Mouse (Mus musculus): Measurements from ENCODE around the gene Itga9.

DNA sequence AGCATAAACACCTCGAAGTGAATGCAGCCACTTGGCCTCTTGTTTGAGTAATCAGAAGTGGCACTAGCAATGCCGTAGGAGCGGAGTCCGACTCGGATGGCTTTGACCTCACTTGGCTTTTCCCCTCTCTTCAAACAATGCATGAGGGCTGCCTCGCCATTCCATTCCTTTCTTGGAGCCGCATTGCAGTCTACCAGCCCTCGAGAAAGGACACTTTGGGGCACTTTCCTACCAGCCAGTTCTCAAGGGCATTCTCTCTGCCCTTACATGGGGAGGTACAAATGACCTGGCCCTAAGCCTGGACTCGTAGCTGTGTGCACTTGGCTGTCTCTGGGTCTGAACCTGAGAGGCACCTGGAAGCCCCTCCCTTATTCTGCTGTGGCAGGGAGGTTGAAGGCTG is 134.8 kb downstream of the Itga9 start:
- no peak for TF ChIP-seq CTCF (IDR thresholded peaks at IDR 0.05; ENCODE audit: low read depth)
- no peak; the same call in 1 of the 2 replicates for TF ChIP-seq EP300 (IDR thresholded peaks at IDR 0.05; ENCODE audit: low read depth)

Data from heart, postnatal 0 days (tissue).